Mouse (Mus musculus) B cell, adult 67 days (primary cell): ENCODE measurements around the gene Zfp787. TPM values are rescaled to one million over a fixed set of nuclear protein-coding genes. Genes with fewer than 3 reads are reported as not detected.

Experiments used
- total RNA-seq, 2 experiments: library from RNA; stranded (reverse); gene quantifications; 4 replicates each; pipeline ENCODE4 v1.2.4; 2023

Zfp787 gene
- 10 to 100 TPM; 39.7 to 41.2 TPM for total RNA-seq

DNA sequence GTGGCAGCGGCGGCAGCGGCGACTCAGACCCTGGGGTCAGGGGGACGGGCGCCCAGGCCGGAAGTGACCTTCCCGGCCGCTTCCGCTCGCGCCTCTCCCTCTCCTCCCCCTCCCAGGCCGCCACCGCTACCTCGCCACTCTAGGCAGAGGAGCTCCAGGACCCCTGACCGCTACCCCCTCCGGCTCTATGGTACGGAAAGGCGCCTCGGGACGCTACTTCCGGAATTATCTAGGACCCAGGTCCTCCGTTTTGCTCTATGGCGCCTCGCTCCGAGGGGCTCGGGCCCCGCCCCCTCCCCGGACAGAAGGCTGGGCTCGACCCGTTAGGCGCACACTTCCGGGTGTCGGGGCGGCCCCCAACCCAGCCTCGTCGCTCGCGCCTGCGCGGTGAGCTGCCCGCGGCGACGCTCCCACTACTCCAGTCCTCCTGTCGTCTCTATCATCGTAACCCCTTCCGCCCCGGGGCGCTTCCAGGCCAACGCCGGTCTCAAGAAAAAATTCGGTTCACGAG is at the start of gene Zfp787:
Zfp787 (minus strand) TSS at position 97 of the 511 bp plus-strand sequence.

DNA sequence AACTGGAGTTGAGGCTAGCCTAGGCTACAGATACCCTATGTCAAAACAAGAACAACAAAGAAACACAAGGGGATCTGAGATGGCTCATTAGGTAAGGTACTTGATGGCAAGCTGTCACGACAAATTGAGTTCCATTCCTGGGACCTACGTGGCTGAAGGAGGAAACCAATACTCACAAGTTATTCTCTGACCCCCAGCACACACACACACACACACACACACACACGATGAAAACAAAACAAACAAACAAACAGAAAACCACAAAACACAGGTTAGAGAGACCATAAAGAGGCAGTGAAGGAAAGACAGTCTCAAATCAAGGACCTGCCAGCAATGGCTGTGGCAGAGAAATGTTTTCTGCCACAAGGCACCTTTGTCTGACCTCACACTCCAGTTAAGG is 41.0 kb upstream of the Zfp787 start, which contains the start of gene Galp:
Galp (plus strand) TSS at position 301 of the 400 bp plus-strand sequence.

DNA sequence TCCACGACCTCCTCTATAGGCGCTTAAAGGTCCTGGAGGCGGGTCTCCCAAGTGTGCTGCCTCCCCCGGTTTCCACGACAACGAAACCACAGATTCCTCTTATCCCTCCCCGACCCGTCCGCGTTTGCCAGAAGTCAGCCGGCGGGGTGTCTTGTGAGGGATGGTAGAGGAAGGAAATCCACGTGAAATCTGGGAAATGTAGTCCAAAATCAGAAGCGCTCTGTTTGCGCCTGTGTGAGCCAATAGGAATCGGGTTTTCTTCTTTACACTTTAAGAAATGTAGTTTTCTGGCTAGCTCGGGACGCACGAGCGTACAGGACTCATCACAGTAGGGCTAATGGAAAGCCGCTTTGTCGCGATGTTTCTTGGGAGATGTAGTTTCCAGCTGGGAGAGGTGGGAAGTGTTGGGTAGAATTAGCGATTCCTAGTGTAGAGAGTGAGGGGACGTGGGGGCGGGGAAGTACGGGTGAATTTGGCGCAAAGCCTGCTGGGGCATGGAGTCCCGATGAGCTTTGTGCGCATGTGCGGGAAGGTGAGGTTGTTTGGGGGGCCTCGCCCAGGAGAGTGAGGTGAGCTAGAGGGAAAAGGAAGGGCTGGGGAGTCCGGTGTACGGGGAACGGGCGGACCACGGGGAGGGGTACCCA is 16.3 kb upstream of the Zfp787 start, which contains the start of gene Zfp444:
Zfp444 (plus strand) TSS at position 221 of the 644 bp plus-strand sequence.

Other genes starting within 250 kb of the Zfp787 start
- gene Vmn1r65, start 145.0 kb downstream of the Zfp787 start, total RNA-seq = not detected
- gene Nlrp4c, start 110.8 kb downstream of the Zfp787 start, total RNA-seq = not detected
- gene Zfp444, start 16.2 kb upstream of the Zfp787 start, total RNA-seq = 10 to 100 TPM; 28.4 TPM
- gene Galp, start 41.1 kb upstream of the Zfp787 start, total RNA-seq = not detected
- gene Zscan5b, start 66.3 kb upstream of the Zfp787 start, total RNA-seq = not detected
- not detected for gene Epp13, start 96.7 kb upstream of the Zfp787 start, total RNA-seq
- 1 to 10 TPM; 5.9 to 6.6 TPM for gene Zfp667, start 130.6 kb upstream of the Zfp787 start, total RNA-seq
- gene Zfp583, start 175.3 kb upstream of the Zfp787 start, total RNA-seq = 1 to 10 TPM; 1.2 to 1.7 TPM
- gene Gm3854, start 187.8 kb upstream of the Zfp787 start, total RNA-seq = 1 to 10 TPM in 1 of 2 experiments, under 1 TPM in 1; 0.92 to 1.2 TPM
- gene Zfp78, start 207.3 kb upstream of the Zfp787 start, total RNA-seq = 1 to 10 TPM; 3.6 to 4.5 TPM
- 1 to 10 TPM; 6.6 to 9.7 TPM for gene Zfp28, start 227.3 kb upstream of the Zfp787 start, total RNA-seq
- gene Smim17, start 242.7 kb upstream of the Zfp787 start, total RNA-seq = not detected